9 mouse cellular contexts compared by ENCODE assay signal in the genomic region with DNA sequence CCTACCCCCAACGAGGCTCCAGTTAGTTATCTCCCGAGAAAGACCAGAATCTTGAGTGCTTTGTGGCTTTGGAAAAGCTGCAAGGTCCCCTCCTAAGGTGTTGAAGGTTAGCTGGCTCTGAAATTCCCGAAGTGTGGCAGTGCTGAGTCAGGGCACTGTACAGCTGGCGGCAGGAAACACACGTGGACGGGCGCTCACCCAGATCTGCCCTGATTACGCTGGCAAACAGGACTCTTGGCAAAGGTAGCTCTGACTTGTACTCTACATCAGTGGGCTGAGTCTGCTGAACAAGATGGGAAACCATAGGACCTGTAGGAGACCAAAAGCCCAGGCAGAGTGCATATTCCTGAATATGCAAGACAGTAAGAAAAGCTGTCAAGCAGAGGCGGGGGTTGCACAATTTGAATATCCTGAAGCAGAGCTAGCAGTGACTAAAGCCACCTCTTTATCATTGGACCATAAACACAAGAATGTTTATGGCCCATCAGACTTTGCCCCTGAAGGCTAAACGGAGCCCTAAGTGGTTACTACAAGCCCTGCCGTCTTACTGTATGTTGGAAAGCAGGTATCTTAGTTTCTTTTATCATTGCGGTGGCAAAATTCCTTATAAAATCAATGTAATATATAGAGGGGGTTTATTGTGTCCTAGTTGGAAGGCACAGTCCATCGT.
DNase-seq lines count a peak whose midpoint lies in the region; ATAC-seq and TF ChIP-seq lines count a peak whose summit lies in the region.
"Had no signal": no experiment of that assay in that cellular context is flagged by ENCODE, and none has a peak within 500 bp of the region (broad histone marks: within the 10 kb centered on the region; RNA-seq: fewer than 3 reads in every experiment).

No protein-coding gene starts in this region.

- H3K4me2 ChIP-seq in kidney, embryonic 15.5 days, result no peak overlapping the region

- peak; percentile 79 for ATAC-seq in kidney, embryonic 15.5 days (replicated peaks; ENCODE audit: low FRiP score)

- peak; percentile 30 to 35 for DNase-seq in layer of hippocampus, postnatal 10 days (ENCODE audit: low spot score in 2 of 2)
- no peak for DNase-seq in layer of hippocampus, adult 11-12 months (ENCODE audit: low spot score)
- DNase-seq in brain, embryonic 14.5 days (ENCODE audit: low read depth), result peak; percentile 78
- peak; percentile 28 for DNase-seq in heart, adult 8-10 months (ENCODE audit: low spot score)
- no peak for DNase-seq in spleen, adult 12 weeks (ENCODE audit: low spot score)
- no peak for DNase-seq in right cerebral cortex, postnatal 36 days (ENCODE audit: low spot score in 2 of 2)
- no peak for DNase-seq in spleen, postnatal 4 days (ENCODE audit: low spot score in 2 of 2)

- H3K27ac ChIP-seq in kidney, embryonic 15.5 days, result no peak overlapping the region

- no peak for TF ChIP-seq CTCF in brain, embryonic 14.5 days (IDR thresholded peaks at IDR 0.05; ENCODE audit: borderline replicate concordance, extremely low read depth, insufficient read depth, insufficient read length)

- H3K4me1 ChIP-seq in kidney, embryonic 15.5 days, result peaks cover 25% of the 10 kb centered on the region

- no peak for TF ChIP-seq POLR2A in brain, embryonic 14.5 days (IDR thresholded peaks at IDR 0.05; ENCODE audit: borderline replicate concordance, extremely low read depth, insufficient read depth, insufficient read length, poor library complexity, severe bottlenecking)

- H3K4me3 ChIP-seq in kidney, embryonic 15.5 days (replicated peaks), result no peak overlapping the region
- H3K4me3 ChIP-seq: erythroblast, embryonic 14.5 days had no signal

- no peak overlapping the region for H3K9ac ChIP-seq in kidney, embryonic 15.5 days

- H3K27me3 ChIP-seq in kidney, embryonic 15.5 days, result no peaks in the 10 kb centered on the region

- H3K9me3 ChIP-seq in kidney, embryonic 15.5 days (replicated peaks), result no peaks in the 10 kb centered on the region

- no peaks in the 10 kb centered on the region for H3K36me3 ChIP-seq in kidney, embryonic 15.5 days

- WGBS in kidney, embryonic 15.5 days, result 49% methylated on average over 13 of the region's 13 CpGs

Comparison
In these comparisons a context has a peak if more than half of its experiments do, and no peak if none do; other contexts are left out.
1. DNase-seq: peak in layer of hippocampus, postnatal 10 days (2 of 2), brain, embryonic 14.5 days (single experiment) and heart, adult 8-10 months (single experiment); none in layer of hippocampus, adult 11-12 months (single experiment), spleen, adult 12 weeks (single experiment), right cerebral cortex, postnatal 36 days (0 of 2) and spleen, postnatal 4 days (0 of 2).